Mouse (Mus musculus) regulatory T cell (primary cell): ENCODE results near the gene Meis2.

Experiments
- in situ Hi-C: fragments of 300-600 bp; cut with MboI, MseI; formaldehyde crosslinking; loops from one replicate; pipeline ENCODE4 v1.15.1; 2025; ENCODE audit warnings: high pct_unique_total_duplicates

Gene Meis2

DNA sequence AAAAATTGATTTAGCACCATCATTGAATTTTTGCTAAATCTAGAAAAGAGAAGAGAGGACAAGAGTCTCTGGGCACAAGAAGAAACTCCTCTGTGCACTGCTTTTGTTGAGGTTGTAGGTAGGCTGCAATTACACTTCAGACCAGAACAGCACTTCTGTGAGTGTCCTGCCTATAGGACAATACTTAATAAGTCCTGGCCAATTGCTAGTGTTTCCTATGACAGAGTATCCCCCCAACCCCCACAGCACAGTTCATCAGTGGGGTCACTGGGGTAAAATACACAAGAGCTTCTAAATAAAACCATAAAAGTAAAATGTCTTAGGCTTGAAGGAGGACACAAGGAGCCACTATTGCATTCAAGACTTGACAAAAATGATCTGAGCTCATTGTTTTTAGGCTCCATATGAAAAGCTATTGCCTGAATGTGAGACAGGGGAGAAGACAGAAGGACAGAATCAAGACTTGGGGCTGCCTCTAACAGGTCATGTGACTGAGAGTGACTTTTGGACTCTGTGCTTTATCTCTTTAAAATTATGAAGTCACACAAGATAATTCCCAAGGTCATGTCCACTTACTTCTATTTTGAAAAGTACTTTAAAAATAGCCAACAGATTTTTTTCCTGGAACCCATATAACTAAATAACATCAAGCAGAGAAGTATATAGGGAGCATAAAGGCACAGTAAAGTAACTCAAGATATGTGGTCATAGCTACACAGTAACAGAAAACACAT is 12.8 kb downstream of the Meis2 start:
- in situ Hi-C loops, result loop anchor here (25.0 kb wide), 1 partner anchor 491 kb away; no protein-coding TSS in a partner anchor

- in situ Hi-C loops, result loop anchor here (25.0 kb wide), 1 partner anchor 490 kb away; no protein-coding TSS in a partner anchor
Observed at GRCm38 (mm10) chr2:116051906-116052614, 13.6 kb downstream of the Meis2 start.

DNA sequence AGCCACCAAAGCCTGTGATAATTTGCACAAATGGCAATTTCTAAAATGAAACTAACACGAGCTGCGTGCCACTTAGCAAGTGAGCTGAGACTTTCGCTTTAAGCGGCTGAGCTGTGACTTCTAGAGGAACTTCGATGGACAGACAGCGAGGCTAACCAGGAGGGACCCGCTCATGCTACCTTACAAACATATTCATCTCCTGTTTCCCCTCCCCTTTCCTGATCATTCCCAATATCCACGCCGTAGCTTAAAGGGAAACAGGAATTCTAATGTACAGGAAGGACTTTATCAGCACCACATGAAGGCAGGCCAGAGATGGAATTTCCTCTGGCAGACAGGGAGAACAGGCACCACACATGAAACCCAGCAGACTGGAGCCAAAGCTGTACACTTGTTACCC is 15.9 kb downstream of the Meis2 start:
- in situ Hi-C loops, result loop anchor here (25.0 kb wide), 1 partner anchor 487 kb away; no protein-coding TSS in a partner anchor

DNA sequence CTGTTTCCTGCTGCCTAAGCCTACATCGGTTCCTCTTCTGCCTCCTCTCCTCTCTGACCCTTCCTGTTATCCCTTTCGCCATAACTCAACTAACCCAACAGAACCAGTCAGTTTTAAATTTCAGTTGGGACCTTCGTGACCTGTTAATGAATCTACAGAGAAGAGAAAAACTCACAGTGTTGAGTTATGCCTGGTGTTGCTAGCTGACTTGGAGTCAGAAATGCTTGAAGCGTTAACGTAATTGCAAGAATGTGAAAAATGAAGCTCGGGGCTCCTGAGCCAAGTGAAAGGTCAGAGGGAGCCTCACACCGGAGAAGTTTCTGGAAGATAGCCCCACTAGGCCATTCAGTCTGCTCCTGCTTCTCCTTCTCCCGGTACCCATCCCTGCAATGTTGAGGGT is 18.3 kb downstream of the Meis2 start:
- in situ Hi-C loops, result no loop called here

DNA sequence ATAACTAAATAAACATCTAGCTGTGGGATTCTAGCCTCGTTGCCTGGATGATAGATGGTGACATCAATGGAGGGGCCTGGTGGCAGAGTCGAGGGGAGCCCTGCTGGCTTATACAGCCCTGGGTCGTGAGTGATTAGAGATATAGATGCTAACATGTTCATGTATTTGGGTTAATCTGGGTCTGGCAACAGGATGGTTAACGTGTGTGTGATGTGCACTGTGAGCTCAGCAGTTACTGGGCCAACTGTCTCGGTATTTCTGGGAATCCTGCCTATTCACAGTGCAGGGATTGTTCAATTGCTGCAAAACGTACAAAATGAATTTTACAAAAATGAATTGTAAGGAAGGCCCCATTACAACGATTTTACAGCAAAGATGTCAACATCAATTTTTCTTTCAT is 20.6 kb downstream of the Meis2 start:
- in situ Hi-C loops, result no loop called here

DNA sequence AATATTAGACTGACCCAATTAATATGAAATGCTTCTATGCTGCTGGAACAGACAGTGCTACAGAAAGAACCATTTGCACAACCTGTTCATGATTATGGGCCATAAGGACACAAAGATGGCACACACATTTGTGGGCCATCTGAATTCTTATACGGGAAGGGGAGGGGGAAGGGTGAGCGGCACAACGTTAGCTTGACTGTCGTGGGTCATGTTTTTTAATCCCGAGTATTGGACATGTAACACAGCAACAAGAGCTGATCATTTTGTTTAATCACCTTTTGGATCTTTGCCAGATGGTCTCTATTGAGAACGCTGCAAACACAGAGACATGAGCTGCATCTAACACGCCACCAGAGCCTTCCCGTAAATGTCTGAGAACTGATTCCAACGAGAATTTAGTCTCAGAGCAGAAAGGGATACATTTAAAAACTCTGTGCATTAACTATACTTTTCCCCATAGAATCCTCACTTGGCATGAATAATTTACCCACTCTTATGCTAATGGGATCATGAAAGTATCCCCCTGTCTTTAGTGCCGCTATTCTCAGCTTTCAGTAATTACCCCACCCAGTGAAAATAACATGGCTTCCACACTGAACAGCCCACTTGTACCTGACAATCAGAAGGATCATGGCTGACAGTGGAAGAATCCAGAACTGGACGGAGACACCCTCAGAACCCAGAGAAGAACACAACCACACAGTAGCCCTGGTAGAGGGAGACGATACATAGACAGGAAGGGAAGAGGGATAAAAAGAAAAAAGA is 22.5 kb downstream of the Meis2 start:
- in situ Hi-C loops, result no loop called here

- in situ Hi-C loops, result no loop called here
Observed at GRCm38 (mm10) chr2:116042447-116042846, 23.2 kb downstream of the Meis2 start.

GRCm38 (mm10) chr2:116041683-116042262 is 23.9 kb downstream of the Meis2 start:
- in situ Hi-C loops, result no loop called here

GRCm38 (mm10) chr2:116035345-116035744 is 30.3 kb downstream of the Meis2 start:
- in situ Hi-C loops, result no loop called here

- in situ Hi-C loops, result no loop called here
Observed at GRCm38 (mm10) chr2:116028127-116028526, 37.5 kb downstream of the Meis2 start.

DNA sequence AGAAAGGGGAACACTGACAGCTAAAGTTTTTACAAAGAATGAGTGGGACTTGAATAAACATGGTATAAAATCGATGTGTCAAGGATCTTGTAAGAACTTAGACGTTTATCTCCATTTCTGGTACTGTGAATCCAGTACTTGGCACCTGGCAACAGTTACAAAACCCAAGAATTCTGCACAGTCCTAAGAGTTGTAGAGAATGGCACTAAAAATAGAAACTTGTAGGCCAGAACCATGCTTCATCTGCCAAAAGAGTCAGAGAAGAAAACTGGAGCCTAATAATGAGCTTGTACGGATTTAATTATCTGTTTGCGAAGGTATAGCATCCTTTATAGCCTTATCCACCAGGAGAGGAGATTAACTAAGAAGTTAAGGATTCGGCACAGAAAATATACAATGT is 42.8 kb downstream of the Meis2 start:
- in situ Hi-C loops, result no loop called here

DNA sequence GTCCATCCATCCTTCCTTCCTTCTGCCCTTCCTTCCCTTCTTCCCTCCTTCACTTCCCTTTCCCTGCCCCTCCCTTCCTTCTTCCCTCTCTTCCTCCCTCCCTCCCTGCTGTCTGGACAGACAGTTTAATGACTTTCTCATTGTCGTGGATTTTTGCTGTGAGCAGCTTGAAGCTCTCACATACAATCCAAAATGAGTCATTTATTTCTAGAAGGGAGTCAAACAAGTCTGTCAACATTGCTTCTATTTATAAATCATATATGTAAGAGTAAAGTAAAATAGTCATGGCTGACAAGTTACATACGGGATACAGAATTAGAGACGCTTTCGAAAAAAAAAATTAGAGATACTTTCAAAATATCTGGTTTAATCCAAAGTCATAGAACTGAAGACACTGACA is 43.7 kb downstream of the Meis2 start:
- in situ Hi-C loops, result no loop called here

- in situ Hi-C loops, result no loop called here
Observed at GRCm38 (mm10) chr2:116021046-116021445, 44.6 kb downstream of the Meis2 start.

GRCm38 (mm10) chr2:116020451-116020951 is 45.1 kb downstream of the Meis2 start:
- in situ Hi-C loops, result no loop called here

DNA sequence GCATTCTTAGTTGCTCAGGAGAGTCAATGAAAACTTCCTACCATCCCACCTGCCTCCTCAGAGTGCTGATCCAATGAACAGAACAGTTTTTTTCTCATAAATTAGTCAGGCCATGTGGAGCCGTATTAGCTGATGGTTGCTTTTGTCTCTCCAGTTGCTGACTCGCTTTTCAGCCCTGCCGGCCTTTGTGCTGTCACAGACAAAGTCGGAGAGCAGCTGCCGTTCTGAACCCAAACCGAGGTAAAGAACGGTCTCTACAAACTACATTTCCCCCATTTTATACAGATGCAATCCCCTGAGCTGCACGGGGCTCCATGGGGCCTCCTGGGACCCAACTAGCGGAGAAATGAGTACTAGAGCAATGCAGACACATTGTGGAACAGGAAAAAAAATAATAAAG is 45.7 kb downstream of the Meis2 start:
- in situ Hi-C loops, result no loop called here

GRCm38 (mm10) chr2:116019466-116019794 is 46.2 kb downstream of the Meis2 start:
- in situ Hi-C loops, result no loop called here

GRCm38 (mm10) chr2:116018781-116019465 is 46.7 kb downstream of the Meis2 start:
- in situ Hi-C loops, result no loop called here

DNA sequence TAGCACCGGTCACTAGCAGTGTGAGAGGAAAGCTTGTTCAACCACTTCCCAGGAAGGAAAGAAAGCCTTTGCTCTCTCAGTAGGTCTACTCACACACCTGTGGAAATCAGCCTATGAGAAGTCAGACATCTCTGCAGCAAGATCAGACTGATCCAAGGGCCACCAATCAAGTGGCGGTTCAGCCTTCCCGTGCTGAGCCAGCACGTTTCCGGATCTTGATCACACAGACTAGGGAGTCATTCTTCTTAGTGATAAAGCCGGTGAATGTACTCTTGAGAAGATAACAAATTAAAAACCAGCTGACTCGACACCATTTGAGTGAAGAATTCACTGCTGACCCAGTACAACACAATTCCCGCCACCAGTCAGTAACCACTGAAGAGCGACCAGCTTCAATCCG is 50.1 kb downstream of the Meis2 start:
- in situ Hi-C loops, result no loop called here

DNA sequence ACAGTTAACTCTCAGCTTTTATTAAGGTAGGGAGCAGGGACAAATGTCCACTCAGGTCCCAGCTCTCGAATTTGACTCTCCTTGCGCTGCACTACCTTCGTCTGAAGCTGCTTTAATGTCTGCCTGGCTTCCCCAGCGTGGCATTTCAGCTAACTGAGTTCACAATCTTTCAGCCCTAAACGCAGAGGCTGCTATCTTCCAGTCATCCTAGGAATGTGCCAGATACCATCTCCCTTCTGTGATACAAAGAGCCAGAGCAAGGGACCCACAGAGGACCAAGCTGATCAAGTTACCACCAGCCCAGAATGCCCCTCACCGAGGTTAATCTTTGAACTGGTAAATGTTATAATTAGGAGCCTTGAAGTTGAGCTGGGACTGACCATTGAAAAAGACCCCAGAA is 55.2 kb downstream of the Meis2 start:
- in situ Hi-C loops, result no loop called here

- in situ Hi-C loops, result no loop called here
Observed at GRCm38 (mm10) chr2:116010061-116010460, 55.6 kb downstream of the Meis2 start.
